Mouse (Mus musculus): ENCODE measurements around the gene Gucy1b2. TPM values are rescaled to one million over a fixed set of nuclear protein-coding genes. Genes with fewer than 3 reads are reported as not detected.

Gucy1b2 gene
- polyA plus RNA-seq, 1 experiment from 2014 or later: 0.15 TPM

GRCm38 (mm10) chr14:62438236-62438635 is 17.9 kb downstream of the Gucy1b2 start:
- WGBS: 81% methylated on average over 4 of the region's 4 CpGs
- no peaks in the 10 kb centered on the region for H3K9me3 ChIP-seq
- H3K4me3 ChIP-seq: no peak overlapping the region
- no peaks in the 10 kb centered on the region for H3K36me3 ChIP-seq
- H3K4me1 ChIP-seq: no peaks in the 10 kb centered on the region
- no peak overlapping the region for H3K27ac ChIP-seq
- no peaks in the 10 kb centered on the region for H3K27me3 ChIP-seq (ENCODE audit: insufficient read depth, poor library complexity, severe bottlenecking)
- DNase-seq (ENCODE audit: low spot score): no peak

- Histone ChIP-seq H3K4me3 (no peak overlapping the region), H3K27ac (no peak overlapping the region), H3K36me3 (no peaks in the 10 kb centered on the region), H3K27me3 (ENCODE audit: insufficient read depth, poor library complexity, severe bottlenecking) (no peaks in the 10 kb centered on the region), H3K4me1 (no peaks in the 10 kb centered on the region), H3K9me3 (no peaks in the 10 kb centered on the region)
- 81% methylated on average over 2 of the region's 2 CpGs for WGBS
- DNase-seq (ENCODE audit: low spot score): no peak
These were observed 18.3 kb downstream of the Gucy1b2 start for GRCm38 (mm10) chr14:62437806-62438205.

DNA sequence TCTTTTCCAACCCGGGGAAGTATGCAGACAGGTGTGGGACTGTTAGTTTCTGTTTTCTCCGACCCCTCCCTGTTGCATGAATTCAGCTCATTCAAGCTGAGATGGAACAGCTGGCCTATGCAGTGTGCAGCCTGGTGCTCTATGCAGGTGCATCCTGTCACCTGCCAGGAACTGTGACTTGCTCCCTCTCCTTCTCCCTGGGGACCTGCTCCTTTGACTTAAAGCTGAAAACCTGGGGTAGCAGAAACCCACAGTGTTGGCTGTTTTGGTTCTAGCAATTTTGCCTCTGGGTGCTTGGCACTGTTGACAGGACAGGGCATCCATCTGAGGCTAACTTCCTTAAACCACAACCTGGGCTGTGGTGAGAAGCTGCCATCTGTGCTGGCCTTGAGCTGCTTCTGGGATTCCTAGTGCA is 30.8 kb downstream of the Gucy1b2 start:
- Histone ChIP-seq H3K27me3 (ENCODE audit: insufficient read depth, poor library complexity, severe bottlenecking) (no peaks in the 10 kb centered on the region), H3K36me3 (no peaks in the 10 kb centered on the region), H3K4me3 (no peak overlapping the region), H3K27ac (no peak overlapping the region), H3K4me1 (no peaks in the 10 kb centered on the region), H3K9me3 (no peaks in the 10 kb centered on the region)
- no peak for DNase-seq (ENCODE audit: low spot score)
- 71% methylated on average over 2 of the region's 2 CpGs for WGBS

- 81% methylated on average over 4 of the region's 4 CpGs for WGBS
- Histone ChIP-seq H3K27ac (no peak overlapping the region), H3K4me1 (no peaks in the 10 kb centered on the region), H3K27me3 (ENCODE audit: insufficient read depth, poor library complexity, severe bottlenecking) (no peaks in the 10 kb centered on the region), H3K36me3 (no peaks in the 10 kb centered on the region), H3K4me3 (no peak overlapping the region), H3K9me3 (no peaks in the 10 kb centered on the region)
- DNase-seq (ENCODE audit: low spot score): no peak
These were observed 33.8 kb downstream of the Gucy1b2 start for GRCm38 (mm10) chr14:62422265-62422664.

DNA sequence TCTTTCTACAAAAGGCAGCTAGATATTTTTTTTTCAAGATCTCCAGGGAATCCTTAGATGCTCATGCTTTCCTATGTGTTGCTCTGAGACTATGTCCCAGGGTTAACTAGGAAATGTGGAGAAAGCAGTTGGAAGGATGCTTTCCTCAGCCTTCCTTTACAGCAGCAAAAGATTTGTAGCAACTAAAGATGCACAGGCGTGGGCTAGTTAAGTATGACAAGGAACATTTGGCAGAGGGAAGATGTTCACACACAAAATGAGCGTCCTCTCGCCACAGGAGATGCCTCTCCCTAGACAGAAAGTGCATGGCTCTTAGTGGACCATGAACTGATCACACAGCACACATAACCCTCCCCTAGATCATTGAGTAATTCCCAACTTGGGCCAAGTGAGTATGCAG is 38.6 kb downstream of the Gucy1b2 start:
- no peak overlapping the region for H3K4me3 ChIP-seq
- no peaks in the 10 kb centered on the region; the same call in 1 of the 2 replicates for H3K4me1 ChIP-seq
- DNase-seq (ENCODE audit: low spot score): no peak
- no peaks in the 10 kb centered on the region for H3K27me3 ChIP-seq (ENCODE audit: insufficient read depth, poor library complexity, severe bottlenecking)
- H3K36me3 ChIP-seq: no peaks in the 10 kb centered on the region
- H3K27ac ChIP-seq: no peak overlapping the region
- WGBS: 81% methylated on average over 3 of the region's 3 CpGs
- H3K9me3 ChIP-seq: no peaks in the 10 kb centered on the region

DNA sequence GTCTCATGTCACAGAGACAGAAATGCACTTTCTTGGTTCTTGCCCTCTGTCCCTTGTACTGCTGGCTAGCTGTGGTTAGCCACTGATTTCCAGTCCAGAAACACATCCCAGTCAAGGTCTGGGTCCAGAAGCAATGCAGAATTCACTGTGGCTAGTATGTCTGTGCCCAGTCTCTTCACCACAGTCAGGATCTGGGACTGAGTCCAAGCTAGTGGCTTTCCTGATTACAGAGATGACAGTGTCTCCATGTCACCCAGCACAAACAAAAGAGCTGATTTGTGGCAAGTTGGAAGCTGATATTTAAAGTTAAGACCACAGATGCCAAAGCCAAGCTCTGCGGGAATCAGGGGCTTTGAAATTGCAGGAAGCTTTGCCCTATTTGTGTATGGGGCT is 39.4 kb downstream of the Gucy1b2 start:
- WGBS: 21% methylated on average over 1 of the region's 1 CpGs
- Histone ChIP-seq H3K27ac (no peak overlapping the region), H3K4me3 (no peak overlapping the region), H3K27me3 (ENCODE audit: insufficient read depth, poor library complexity, severe bottlenecking) (no peaks in the 10 kb centered on the region), H3K4me1 (no peaks in the 10 kb centered on the region; the same call in 1 of the 2 replicates), H3K36me3 (no peaks in the 10 kb centered on the region), H3K9me3 (no peaks in the 10 kb centered on the region)
- DNase-seq (ENCODE audit: low spot score): no peak

DNA sequence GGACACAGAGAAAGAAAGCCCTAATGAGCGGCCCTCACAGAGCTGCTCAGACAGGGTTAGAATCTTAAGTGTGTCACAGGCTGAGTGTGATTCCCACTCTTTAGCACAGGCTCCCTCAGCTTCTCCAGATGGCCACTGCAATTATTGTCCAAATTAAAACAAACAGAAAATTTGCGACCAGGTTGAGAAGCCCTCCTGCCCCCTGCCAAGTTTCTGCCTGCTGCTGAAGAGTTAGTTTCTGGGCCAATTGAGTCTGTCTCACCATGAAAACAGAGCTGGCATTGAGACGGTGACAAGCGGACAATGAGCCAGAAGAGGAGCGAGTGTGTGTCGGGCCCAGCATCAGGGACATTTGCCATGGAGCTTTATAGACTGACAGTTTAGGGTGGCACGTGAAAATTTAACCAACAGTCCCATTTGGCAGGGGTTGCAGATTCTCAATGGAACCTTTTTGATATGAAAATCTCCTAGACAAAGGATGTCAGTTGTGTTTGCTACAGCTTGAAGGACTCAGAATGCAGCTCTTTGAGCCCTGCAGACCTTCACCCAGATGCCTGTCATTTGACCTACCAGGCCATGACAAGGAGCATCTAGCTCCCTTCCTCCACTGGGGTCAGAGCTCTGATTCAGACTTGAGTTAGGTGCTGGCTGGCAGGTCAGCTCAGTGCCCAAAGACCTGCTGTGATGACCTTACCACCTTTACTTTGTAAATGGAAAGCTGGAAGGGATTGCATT is 39.9 kb downstream of the Gucy1b2 start:
- WGBS: 71% methylated on average over 7 of the region's 7 CpGs
- DNase-seq (ENCODE audit: low spot score): no peak
- Histone ChIP-seq H3K36me3 (no peaks in the 10 kb centered on the region), H3K4me3 (no peak overlapping the region), H3K27me3 (ENCODE audit: insufficient read depth, poor library complexity, severe bottlenecking) (no peaks in the 10 kb centered on the region), H3K27ac (no peak overlapping the region), H3K4me1 (no peaks in the 10 kb centered on the region; the same call in 1 of the 2 replicates), H3K9me3 (no peaks in the 10 kb centered on the region)

DNA sequence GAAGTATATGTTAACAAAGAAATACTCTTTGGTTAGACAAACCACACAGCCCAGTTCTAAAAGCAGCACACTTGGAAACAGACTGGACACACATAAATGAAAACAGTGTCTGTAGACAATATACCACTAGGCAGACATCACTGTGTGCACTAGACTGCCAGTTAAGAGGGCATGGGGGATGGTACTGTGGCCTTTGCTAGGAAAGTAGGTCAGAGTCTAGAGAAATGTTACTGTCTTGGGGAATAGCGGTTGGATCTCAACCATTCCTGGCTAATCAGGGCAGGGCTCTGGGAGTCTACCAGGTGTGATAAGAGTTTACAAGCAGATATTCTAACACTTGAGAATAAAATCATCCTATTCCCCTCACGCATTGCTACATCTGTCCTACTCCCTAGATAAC is 60.7 kb downstream of the Gucy1b2 start:
- no peak for DNase-seq (ENCODE audit: low spot score)
- Histone ChIP-seq H3K27me3 (ENCODE audit: insufficient read depth, poor library complexity, severe bottlenecking) (no peaks in the 10 kb centered on the region), H3K27ac (no peak overlapping the region), H3K4me1 (no peaks in the 10 kb centered on the region), H3K36me3 (no peaks in the 10 kb centered on the region), H3K9me3 (no peaks in the 10 kb centered on the region), H3K4me3 (no peak overlapping the region)
- 73% methylated on average over 2 of the region's 2 CpGs for WGBS

- Histone ChIP-seq H3K27me3 (ENCODE audit: insufficient read depth, poor library complexity, severe bottlenecking) (no peaks in the 10 kb centered on the region), H3K36me3 (no peaks in the 10 kb centered on the region), H3K9me3 (no peaks in the 10 kb centered on the region), H3K4me1 (0 out of 2 replicates have a peak, but pooled peaks cover 3% of the 10 kb centered on the region), H3K4me3 (no peak overlapping the region), H3K27ac (no peak overlapping the region)
- DNase-seq (ENCODE audit: low spot score): no peak
- WGBS: 58% methylated on average over 4 of the region's 4 CpGs
These were observed 63.3 kb downstream of the Gucy1b2 start for GRCm38 (mm10) chr14:62392754-62393153.

GRCm38 (mm10) chr14:62389729-62390536 is 66.2 kb downstream of the Gucy1b2 start:
- H3K4me3 ChIP-seq: no peak overlapping the region

GRCm38 (mm10) chr14:62389064-62389728 is 66.9 kb downstream of the Gucy1b2 start:
- WGBS: 74% methylated on average over 6 of the region's 6 CpGs
- no peaks in the 10 kb centered on the region for H3K9me3 ChIP-seq
- H3K36me3 ChIP-seq: no peaks in the 10 kb centered on the region
- no peaks in the 10 kb centered on the region for H3K27me3 ChIP-seq (ENCODE audit: insufficient read depth, poor library complexity, severe bottlenecking)
- H3K27ac ChIP-seq: no peak overlapping the region
- 0 out of 2 replicates have a peak, but pooled peaks cover 3% of the 10 kb centered on the region for H3K4me1 ChIP-seq
- no peak for DNase-seq (ENCODE audit: low spot score)
- H3K4me3 ChIP-seq: no peak overlapping the region

More at GRCm38 (mm10) chr14:62389729-62390536, 66.2 kb downstream of the Gucy1b2 start:
- Histone ChIP-seq H3K4me1 (0 out of 2 replicates have a peak, but pooled peaks cover 3% of the 10 kb centered on the region), H3K27me3 (ENCODE audit: insufficient read depth, poor library complexity, severe bottlenecking) (no peaks in the 10 kb centered on the region), H3K27ac (no peak overlapping the region), H3K36me3 (no peaks in the 10 kb centered on the region), H3K9me3 (no peaks in the 10 kb centered on the region)
- no peak for DNase-seq (ENCODE audit: low spot score)
- WGBS: 75% methylated on average over 9 of the region's 9 CpGs

DNA sequence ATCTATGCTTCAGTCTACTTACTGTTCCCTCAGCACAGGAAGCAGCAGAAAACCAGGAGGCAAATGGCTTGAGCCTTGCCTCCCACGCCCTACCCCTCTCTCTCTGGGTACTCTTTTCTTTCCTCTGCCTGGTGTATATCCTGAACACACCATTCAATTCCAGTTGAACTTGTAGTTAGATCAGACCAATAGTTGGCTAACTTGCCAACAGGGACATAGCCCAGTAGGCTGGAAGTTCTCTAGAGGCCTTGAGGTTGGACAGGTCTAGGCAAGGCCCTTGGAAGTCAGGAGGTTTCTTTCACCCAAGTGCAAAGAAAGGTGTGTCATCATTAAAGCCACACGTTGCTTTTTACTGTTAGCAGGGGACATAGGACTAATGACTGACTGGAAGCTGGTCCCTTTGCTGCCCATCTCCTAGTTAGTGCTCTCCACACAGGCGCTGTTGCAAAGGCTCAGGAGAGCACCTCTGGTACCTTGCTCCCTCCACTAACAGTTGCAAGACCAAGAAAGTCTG is 72.2 kb downstream of the Gucy1b2 start:
- Histone ChIP-seq H3K27ac (no peak overlapping the region), H3K4me1 (peaks cover 3% of the 10 kb centered on the region; the same call in 1 of the 2 replicates), H3K27me3 (ENCODE audit: insufficient read depth, poor library complexity, severe bottlenecking) (no peaks in the 10 kb centered on the region), H3K36me3 (no peaks in the 10 kb centered on the region), H3K9me3 (no peaks in the 10 kb centered on the region), H3K4me3 (no peak overlapping the region)
- 86% methylated on average over 3 of the region's 3 CpGs for WGBS
- DNase-seq (ENCODE audit: low spot score): no peak
